Mouse (Mus musculus) heart, embryonic 16.5 days (tissue): Measurements from ENCODE around the gene Glrx. TPM values are rescaled to one million over a fixed set of nuclear protein-coding genes. Genes with fewer than 3 reads are reported as not detected.
"Not testable (repeated sequence)": the region's sequence is repeated elsewhere in the genome, so short reads cannot be mapped to it uniquely, and the experiment has no call there.

Experiments
- ATAC-seq: fragments of 200-750 bp; cut with Nextera tagmentation; replicated peaks from 2 replicates; pipeline ENCODE4 v1.8.0; 2017; ENCODE audit warnings: moderate number of reproducible peaks; ENCODE audit not compliant: insufficient read depth, low FRiP score; ENCODE audit errors: extremely low read depth
- H3K27ac ChIP-seq: fragments of 300-500 bp; sonication (generic); 2 replicates; pipeline ENCODE4 v1.5.1; 2014; ENCODE audit warnings: mild to moderate bottlenecking, low read length, control low read depth, moderate library complexity
- H3K27me3 ChIP-seq: fragments of 300-500 bp; sonication (generic); 2 replicates; pipeline ENCODE4 v1.6.1; 2014; ENCODE audit warnings: low read length, mixed read lengths; ENCODE audit not compliant: control insufficient read depth, insufficient read depth
- H3K36me3 ChIP-seq: fragments of 300-500 bp; sonication (generic); 2 replicates; pipeline ENCODE4 v1.6.1; 2014; ENCODE audit not compliant: control insufficient read depth, insufficient read depth
- H3K4me1 ChIP-seq: fragments of 300-500 bp; sonication (generic); 2 replicates; pipeline ENCODE4 v1.6.1; 2014; ENCODE audit warnings: low read length, mixed read lengths; ENCODE audit not compliant: control insufficient read depth, insufficient read depth
- H3K4me2 ChIP-seq: fragments of 300-500 bp; sonication (generic); 2 replicates; pipeline ENCODE4 v1.6.1; 2014; ENCODE audit warnings: low read depth, mild to moderate bottlenecking, control low read depth, low read length
- H3K4me3 ChIP-seq: fragments of 300-500 bp; sonication (generic); 2 replicates; pipeline ENCODE4 v1.5.1; 2014; ENCODE audit warnings: mild to moderate bottlenecking, control low read depth, low read length
- H3K9ac ChIP-seq: fragments of 300-500 bp; sonication (generic); 2 replicates; pipeline ENCODE4 v1.6.1; 2014; ENCODE audit warnings: low read length, control low read depth
- H3K9me3 ChIP-seq: fragments of 300-500 bp; sonication (generic); replicated peaks from 2 replicates; pipeline ENCODE4 v1.6.1; 2016; ENCODE audit warnings: low read length; ENCODE audit not compliant: control insufficient read depth
- WGBS: fragments of 180-500 bp; shearing (Covaris S2); extraction: QIAGEN DNeasy Blood & Tissue Kit; methylation state at CpG from one replicate; pipeline ENCODE4 v1.1.7; 2014; 5-methylcytosine and 5-hydroxymethylcytosine counted together
- polyA plus RNA-seq: library from polyadenylated mRNA; unstranded; fragments of >200 nt; fragmentation: Nextera tagmentation; extraction: Ambion mirVana; gene quantifications from 2 replicates; pipeline ENCODE4 v1.2.1, GENCODE M21; 2015

The Glrx gene
- polyA plus RNA-seq, 1 experiment from 2014 or later = 135 TPM

- Histone ChIP-seq H3K27me3 (no peaks in the 10 kb centered on the region), H3K4me1 (no peaks in the 10 kb centered on the region), H3K27ac (no peak overlapping the region), H3K9me3 (no peaks in the 10 kb centered on the region), H3K4me2 (no peak overlapping the region), H3K36me3 (no peaks in the 10 kb centered on the region), H3K4me3 (no peak overlapping the region), H3K9ac (no peak overlapping the region)
- WGBS = 89% methylated on average over 2 of the region's 2 CpGs
- no peak for ATAC-seq
Observed at GRCm38 (mm10) chr13:75817183-75817582, 22.5 kb upstream of the Glrx start.

- Histone ChIP-seq H3K27me3 (no peaks in the 10 kb centered on the region), H3K27ac (no peak overlapping the region), H3K4me1 (no peaks in the 10 kb centered on the region), H3K36me3 (no peaks in the 10 kb centered on the region), H3K4me3 (no peak overlapping the region), H3K9me3 (no peaks in the 10 kb centered on the region), H3K9ac (no peak overlapping the region), H3K4me2 (no peak overlapping the region)
- WGBS = 52% methylated on average over 3 of the region's 3 CpGs
- no peak for ATAC-seq
Observed at GRCm38 (mm10) chr13:75818486-75818885, 21.2 kb upstream of the Glrx start.

GRCm38 (mm10) chr13:75818945-75819706 is 20.5 kb upstream of the Glrx start:
- no peaks in the 10 kb centered on the region for H3K4me1 ChIP-seq
- no peak overlapping the region for H3K9ac ChIP-seq
- WGBS = 70% methylated on average over 3 of the region's 3 CpGs
- no peaks in the 10 kb centered on the region for H3K27me3 ChIP-seq
- H3K4me2 ChIP-seq = no peak overlapping the region
- no peak overlapping the region for H3K27ac ChIP-seq
- H3K36me3 ChIP-seq = no peaks in the 10 kb centered on the region
- ATAC-seq = no peak
- no peaks in the 10 kb centered on the region for H3K9me3 ChIP-seq
- no peak overlapping the region for H3K4me3 ChIP-seq

GRCm38 (mm10) chr13:75819898-75820297 is 19.8 kb upstream of the Glrx start:
- ATAC-seq = no peak
- Histone ChIP-seq H3K4me2 (no peak overlapping the region), H3K4me3 (no peak overlapping the region), H3K36me3 (no peaks in the 10 kb centered on the region), H3K27ac (no peak overlapping the region), H3K9me3 (no peaks in the 10 kb centered on the region), H3K4me1 (no peaks in the 10 kb centered on the region), H3K9ac (no peak overlapping the region), H3K27me3 (no peaks in the 10 kb centered on the region)

- not testable (repeated sequence) for H3K27ac ChIP-seq, H3K4me3 ChIP-seq
- 84% methylated on average over 4 of the region's 4 CpGs for WGBS
Observed at GRCm38 (mm10) chr13:75822366-75822765, 17.3 kb upstream of the Glrx start.

GRCm38 (mm10) chr13:75823201-75823600 is 16.5 kb upstream of the Glrx start:
- 85% methylated on average over 8 of the region's 9 CpGs for WGBS

More at GRCm38 (mm10) chr13:75822366-75822765, 17.3 kb upstream of the Glrx start:
- not testable (repeated sequence) for ATAC-seq, H3K4me1 ChIP-seq, H3K4me2 ChIP-seq, H3K9ac ChIP-seq, H3K9me3 ChIP-seq, H3K36me3 ChIP-seq, H3K27me3 ChIP-seq

GRCm38 (mm10) chr13:75824611-75825319 is 14.9 kb upstream of the Glrx start:
- no peaks in the 10 kb centered on the region for H3K27me3 ChIP-seq
- no peak for ATAC-seq
- 74% methylated on average over 5 of the region's 5 CpGs for WGBS
- H3K36me3 ChIP-seq = no peaks in the 10 kb centered on the region
- H3K27ac ChIP-seq = no peak overlapping the region
- no peak overlapping the region for H3K4me3 ChIP-seq
- peaks cover 4% of the 10 kb centered on the region; the same call in 1 of the 2 replicates for H3K4me1 ChIP-seq
- H3K4me2 ChIP-seq = no peak overlapping the region
- H3K9me3 ChIP-seq = no peaks in the 10 kb centered on the region
- H3K9ac ChIP-seq = no peak overlapping the region

More at GRCm38 (mm10) chr13:75823201-75823600, 16.5 kb upstream of the Glrx start:
- Histone ChIP-seq H3K4me3 (no peak overlapping the region), H3K27ac (no peak overlapping the region), H3K36me3 (no peaks in the 10 kb centered on the region), H3K4me1 (peaks cover 4% of the 10 kb centered on the region; the same call in 1 of the 2 replicates), H3K4me2 (no peak overlapping the region), H3K9ac (no peak overlapping the region), H3K27me3 (no peaks in the 10 kb centered on the region), H3K9me3 (no peaks in the 10 kb centered on the region)
- no peak for ATAC-seq

GRCm38 (mm10) chr13:75825388-75825787 is 14.3 kb upstream of the Glrx start:
- Histone ChIP-seq H3K4me1 (peaks cover 4% of the 10 kb centered on the region; the same call in 1 of the 2 replicates), H3K4me2 (no peak overlapping the region), H3K9ac (no peak overlapping the region), H3K4me3 (no peak overlapping the region), H3K36me3 (no peaks in the 10 kb centered on the region), H3K27ac (no peak overlapping the region), H3K9me3 (no peaks in the 10 kb centered on the region), H3K27me3 (no peaks in the 10 kb centered on the region)
- 70% methylated on average over 1 of the region's 1 CpGs for WGBS
- no peak for ATAC-seq

GRCm38 (mm10) chr13:75830708-75831107 is 9.0 kb upstream of the Glrx start:
- 96% methylated on average over 1 of the region's 1 CpGs for WGBS
- Histone ChIP-seq H3K4me2 (no peak overlapping the region), H3K27me3 (no peaks in the 10 kb centered on the region), H3K9me3 (no peaks in the 10 kb centered on the region), H3K4me3 (no peak overlapping the region), H3K9ac (no peak overlapping the region), H3K4me1 (peaks cover 6% of the 10 kb centered on the region), H3K36me3 (no peaks in the 10 kb centered on the region), H3K27ac (no peak overlapping the region)
- ATAC-seq = no peak
